Mouse (Mus musculus): Measurements from ENCODE around the gene Foxc1. TPM values are rescaled to one million over a fixed set of nuclear protein-coding genes. Genes with fewer than 3 reads are reported as not detected.

Foxc1 gene
- polyA plus RNA-seq, 1 experiment from 2014 or later, result 2.0 TPM

GRCm38 (mm10) chr13:31797346-31797745, 9.1 kb upstream of the Foxc1 start:
- peak overlapping the region; percentile 38; the same call in 1 of the 2 replicates for H3K4me3 ChIP-seq
- H3K27ac ChIP-seq, result no peak overlapping the region
- no peaks in the 10 kb centered on the region for H3K9me3 ChIP-seq
- H3K4me1 ChIP-seq, result peaks cover 36% of the 10 kb centered on the region
- peaks cover 72% of the 10 kb centered on the region for H3K27me3 ChIP-seq (ENCODE audit: insufficient read depth, poor library complexity, severe bottlenecking)
- 50% methylated on average over 10 of the region's 10 CpGs for WGBS
- H3K36me3 ChIP-seq, result no peaks in the 10 kb centered on the region
- DNase-seq (ENCODE audit: low spot score), result no peak

GRCm38 (mm10) chr13:31798075-31798474, 8.4 kb upstream of the Foxc1 start:
- Histone ChIP-seq H3K27me3 (ENCODE audit: insufficient read depth, poor library complexity, severe bottlenecking) (peaks cover 78% of the 10 kb centered on the region), H3K4me1 (peaks cover 37% of the 10 kb centered on the region)
- WGBS, result 5% methylated on average over 9 of the region's 9 CpGs

GRCm38 (mm10) chr13:31800581-31801576, 5.6 kb upstream of the Foxc1 start:
- Histone ChIP-seq H3K4me1 (peaks cover 46% of the 10 kb centered on the region), H3K27me3 (ENCODE audit: insufficient read depth, poor library complexity, severe bottlenecking) (peaks cover 93% of the 10 kb centered on the region), H3K27ac (peak overlapping the region; percentile 65), H3K4me3 (peak overlapping the region; percentile 56), H3K36me3 (no peaks in the 10 kb centered on the region), H3K9me3 (no peaks in the 10 kb centered on the region)
- DNase-seq (ENCODE audit: low spot score), result peak; percentile 87
- 2% methylated on average over 43 of the region's 43 CpGs for WGBS

More at GRCm38 (mm10) chr13:31798075-31798474, 8.4 kb upstream of the Foxc1 start:
- DNase-seq (ENCODE audit: low spot score), result no peak
- peak overlapping the region; percentile 38 for H3K4me3 ChIP-seq
- H3K27ac ChIP-seq, result peak overlapping the region; percentile 23; the same call in 1 of the 2 replicates
- no peaks in the 10 kb centered on the region for H3K36me3 ChIP-seq
- H3K9me3 ChIP-seq, result no peaks in the 10 kb centered on the region

- Histone ChIP-seq H3K36me3 (no peaks in the 10 kb centered on the region), H3K4me1 (peaks cover 50% of the 10 kb centered on the region), H3K27me3 (ENCODE audit: insufficient read depth, poor library complexity, severe bottlenecking) (peaks cover 92% of the 10 kb centered on the region), H3K4me3 (peak overlapping the region; percentile 56), H3K9me3 (no peaks in the 10 kb centered on the region), H3K27ac (peak overlapping the region; percentile 65)
- 2% methylated on average over 25 of the region's 25 CpGs for WGBS
- DNase-seq (ENCODE audit: low spot score), result no peak
Measured at GRCm38 (mm10) chr13:31801703-31802305, 4.6 kb upstream of the Foxc1 start.

GRCm38 (mm10) chr13:31802447-31802846, 4.0 kb upstream of the Foxc1 start:
- H3K36me3 ChIP-seq, result no peaks in the 10 kb centered on the region
- no peak overlapping the region for H3K27ac ChIP-seq
- no peak for DNase-seq (ENCODE audit: low spot score)
- no peaks in the 10 kb centered on the region for H3K9me3 ChIP-seq
- peaks cover 96% of the 10 kb centered on the region for H3K27me3 ChIP-seq (ENCODE audit: insufficient read depth, poor library complexity, severe bottlenecking)
- H3K4me1 ChIP-seq, result peaks cover 56% of the 10 kb centered on the region
- WGBS, result 4% methylated on average over 5 of the region's 5 CpGs
- H3K4me3 ChIP-seq, result no peak overlapping the region

- 1% methylated on average over 31 of the region's 31 CpGs for WGBS
- DNase-seq (ENCODE audit: low spot score), result no peak
- Histone ChIP-seq H3K4me1 (peaks cover 56% of the 10 kb centered on the region), H3K9me3 (no peaks in the 10 kb centered on the region), H3K27me3 (ENCODE audit: insufficient read depth, poor library complexity, severe bottlenecking) (peaks cover 96% of the 10 kb centered on the region), H3K4me3 (peak overlapping the region; percentile 38), H3K27ac (peak overlapping the region; percentile 13; the same call in 1 of the 2 replicates), H3K36me3 (peaks cover 9% of the 10 kb centered on the region)
Measured at GRCm38 (mm10) chr13:31803166-31804093, 3.0 kb upstream of the Foxc1 start.

- WGBS, result 5% methylated on average over 7 of the region's 7 CpGs
- peaks cover 55% of the 10 kb centered on the region for H3K4me1 ChIP-seq
- no peak overlapping the region for H3K27ac ChIP-seq
- peaks cover 10% of the 10 kb centered on the region for H3K36me3 ChIP-seq
- no peak overlapping the region for H3K4me3 ChIP-seq
- H3K9me3 ChIP-seq, result no peaks in the 10 kb centered on the region
- DNase-seq (ENCODE audit: low spot score), result no peak
- peaks cover 86% of the 10 kb centered on the region for H3K27me3 ChIP-seq (ENCODE audit: insufficient read depth, poor library complexity, severe bottlenecking)
Measured at GRCm38 (mm10) chr13:31804571-31804970, 1.9 kb upstream of the Foxc1 start.

GRCm38 (mm10) chr13:31805831-31806427, 504 bp upstream of the Foxc1 start:
- peak overlapping the region; percentile 95 for H3K27ac ChIP-seq
- 1% methylated on average over 34 of the region's 34 CpGs for WGBS
- DNase-seq (ENCODE audit: low spot score), result no peak

GRCm38 (mm10) chr13:31806890-31807735, 680 bp downstream of the Foxc1 start:
- Histone ChIP-seq H3K4me3 (peak overlapping the region; percentile 82), H3K27ac (peak overlapping the region; percentile 95), H3K9me3 (no peaks in the 10 kb centered on the region), H3K4me1 (peaks cover 48% of the 10 kb centered on the region), H3K27me3 (ENCODE audit: insufficient read depth, poor library complexity, severe bottlenecking) (peaks cover 78% of the 10 kb centered on the region), H3K36me3 (peaks cover 10% of the 10 kb centered on the region)
- under 1% methylated on average over 100 of the region's 101 CpGs for WGBS
- no peak for DNase-seq (ENCODE audit: low spot score)

More at GRCm38 (mm10) chr13:31805831-31806427, 504 bp upstream of the Foxc1 start:
- H3K36me3 ChIP-seq, result peaks cover 10% of the 10 kb centered on the region
- H3K4me1 ChIP-seq, result peaks cover 51% of the 10 kb centered on the region
- H3K4me3 ChIP-seq, result peak overlapping the region; percentile 82
- no peaks in the 10 kb centered on the region for H3K9me3 ChIP-seq
- peaks cover 78% of the 10 kb centered on the region for H3K27me3 ChIP-seq (ENCODE audit: insufficient read depth, poor library complexity, severe bottlenecking)

- under 1% methylated on average over 40 of the region's 47 CpGs for WGBS
Measured at GRCm38 (mm10) chr13:31807736-31808115, 1.3 kb downstream of the Foxc1 start.

GRCm38 (mm10) chr13:31808116-31808803, 1.8 kb downstream of the Foxc1 start:
- no peak for DNase-seq (ENCODE audit: low spot score)

More at GRCm38 (mm10) chr13:31807736-31808115, 1.3 kb downstream of the Foxc1 start:
- H3K4me3 ChIP-seq, result peak overlapping the region; percentile 82
- no peaks in the 10 kb centered on the region for H3K9me3 ChIP-seq
- H3K27ac ChIP-seq, result peak overlapping the region; percentile 95
- peaks cover 79% of the 10 kb centered on the region for H3K27me3 ChIP-seq (ENCODE audit: insufficient read depth, poor library complexity, severe bottlenecking)
- H3K4me1 ChIP-seq, result peaks cover 49% of the 10 kb centered on the region
- peak; percentile 80 for DNase-seq (ENCODE audit: low spot score)
- peaks cover 10% of the 10 kb centered on the region for H3K36me3 ChIP-seq

More at GRCm38 (mm10) chr13:31808116-31808803, 1.8 kb downstream of the Foxc1 start:
- Histone ChIP-seq H3K36me3 (peaks cover 10% of the 10 kb centered on the region), H3K9me3 (no peaks in the 10 kb centered on the region), H3K4me3 (peak overlapping the region; percentile 82), H3K27me3 (ENCODE audit: insufficient read depth, poor library complexity, severe bottlenecking) (peaks cover 80% of the 10 kb centered on the region), H3K4me1 (peaks cover 48% of the 10 kb centered on the region), H3K27ac (peak overlapping the region; percentile 95)
- under 1% methylated on average over 72 of the region's 73 CpGs for WGBS
